Mouse (Mus musculus) thymus, adult 2 months (tissue): ENCODE results near the gene Hnrnpa1. TPM values are rescaled to one million over a fixed set of nuclear protein-coding genes. Genes with fewer than 3 reads are reported as not detected.
A peak's percentile ranks its signal among the peaks of the same experiment; 100 is the strongest.

Source experiments
- DNase-seq: peaks from one replicate; pipeline ENCODE4 v3.0.0; 2021
- H3K27ac ChIP-seq: fragments of 200-500 bp; 2 replicates; pipeline ENCODE4 v1.5.1; 2012; ENCODE audit warnings: low read length, control low read depth; ENCODE audit not compliant: control insufficient read depth, insufficient read depth
- H3K27me3 ChIP-seq: fragments of 200-500 bp; 2 replicates; pipeline ENCODE4 v1.6.1; 2012; ENCODE audit warnings: mild to moderate bottlenecking, low read length, moderate library complexity, mixed read lengths; ENCODE audit not compliant: control insufficient read depth, insufficient read depth
- H3K36me3 ChIP-seq: fragments of 200-500 bp; 2 replicates; pipeline ENCODE4 v1.6.1; 2012; ENCODE audit warnings: mild to moderate bottlenecking, low read length, moderate library complexity; ENCODE audit not compliant: control insufficient read depth, insufficient read depth
- H3K4me1 ChIP-seq: fragments of 200-500 bp; replicated peaks from 2 replicates; pipeline ENCODE4 v1.6.1; 2012; ENCODE audit warnings: low read length; ENCODE audit not compliant: control insufficient read depth, insufficient read depth
- H3K4me3 ChIP-seq: fragments of 200-500 bp; 2 replicates; pipeline ENCODE4 v1.5.1; 2012; ENCODE audit warnings: mild to moderate bottlenecking, low read length, control low read depth, moderate library complexity; ENCODE audit not compliant: control insufficient read depth, insufficient read depth
- CTCF ChIP-seq: fragments of 200-500 bp; IDR thresholded peaks from 2 replicates; pipeline ENCODE4 v1.5.1; 2012; ENCODE audit warnings: mild to moderate bottlenecking, control low read depth, low read length, moderate library complexity, borderline replicate concordance; ENCODE audit not compliant: control insufficient read depth, poor library complexity, insufficient read depth; ENCODE audit errors: extremely low read depth
- POLR2A ChIP-seq: fragments of 200-500 bp; IDR thresholded peaks from 2 replicates; pipeline ENCODE4 v1.6.1; 2012; ENCODE audit warnings: mild to moderate bottlenecking, low read length, control low read depth, moderate library complexity; ENCODE audit not compliant: control insufficient read depth, poor library complexity, insufficient read depth; ENCODE audit errors: extremely low read depth
- WGBS: fragments of 180-500 bp; shearing (Covaris S2); methylation state at CpG from one replicate; pipeline ENCODE4 v1.1.7; 2018; 5-methylcytosine and 5-hydroxymethylcytosine counted together
- polyA plus RNA-seq: library from polyadenylated mRNA; depleted of rRNA; stranded (reverse); fragments of >200 nt; gene quantifications from 2 replicates; pipeline ENCODE4 v1.2.3, GENCODE M21; 2012

Gene Hnrnpa1
- polyA plus RNA-seq, 1 experiment = 155 TPM

DNA sequence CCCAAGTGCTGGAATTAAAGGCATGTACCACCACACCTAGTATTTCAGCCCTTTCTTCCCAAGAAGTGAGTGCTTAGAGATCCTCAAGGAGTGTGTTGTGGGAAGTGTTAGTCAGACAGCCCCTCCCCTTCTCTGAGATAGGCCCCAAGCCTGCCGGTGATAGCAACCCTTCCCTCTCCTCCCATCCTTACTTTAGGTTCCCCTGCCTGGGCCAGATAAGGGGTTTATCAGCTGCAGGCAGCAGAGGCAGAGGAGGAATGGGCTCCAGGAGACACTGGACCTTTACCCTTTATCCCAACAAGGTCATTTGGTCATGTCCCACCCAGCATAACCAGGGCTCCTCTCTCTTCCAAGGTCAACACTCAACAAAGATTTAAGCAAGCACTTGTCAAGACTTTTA is 11.4 kb downstream of the Hnrnpa1 start:
- TF ChIP-seq CTCF = no peak
- no peak for TF ChIP-seq POLR2A
- Histone ChIP-seq H3K27ac (no peak overlapping the region), H3K4me1 (peaks cover 11% of the 10 kb centered on the region), H3K27me3 (no peaks in the 10 kb centered on the region), H3K36me3 (peaks cover 25% of the 10 kb centered on the region), H3K4me3 (no peak overlapping the region)
- no peak for DNase-seq
- 48% methylated on average over 1 of the region's 1 CpGs for WGBS

DNA sequence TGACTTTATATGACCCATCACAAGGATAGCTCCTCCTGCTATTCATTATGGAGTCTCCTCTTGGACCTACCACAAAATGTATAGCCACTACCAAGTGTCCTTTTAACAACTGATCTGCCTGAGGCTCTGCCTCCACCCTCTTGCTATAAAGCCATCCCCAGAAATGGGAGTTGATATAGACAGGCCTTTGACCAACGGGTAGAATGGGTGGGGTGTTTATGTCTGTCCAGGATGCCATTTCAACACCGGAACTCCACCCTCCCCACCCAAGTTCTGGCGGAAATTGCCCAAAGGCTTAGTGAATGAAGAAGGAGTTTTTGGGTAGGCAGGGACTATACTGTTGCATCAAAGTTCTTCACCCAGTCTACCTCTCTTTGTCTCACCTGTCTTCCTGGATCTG is 12.4 kb downstream of the Hnrnpa1 start:
- TF ChIP-seq CTCF (no peak), POLR2A (no peak)
- peaks cover 15% of the 10 kb centered on the region for H3K36me3 ChIP-seq
- H3K4me1 ChIP-seq = peaks cover 11% of the 10 kb centered on the region
- 31% methylated on average over 3 of the region's 3 CpGs for WGBS
- DNase-seq = no peak
- H3K27me3 ChIP-seq = no peaks in the 10 kb centered on the region
- H3K27ac ChIP-seq = no peak overlapping the region
- H3K4me3 ChIP-seq = no peak overlapping the region

DNA sequence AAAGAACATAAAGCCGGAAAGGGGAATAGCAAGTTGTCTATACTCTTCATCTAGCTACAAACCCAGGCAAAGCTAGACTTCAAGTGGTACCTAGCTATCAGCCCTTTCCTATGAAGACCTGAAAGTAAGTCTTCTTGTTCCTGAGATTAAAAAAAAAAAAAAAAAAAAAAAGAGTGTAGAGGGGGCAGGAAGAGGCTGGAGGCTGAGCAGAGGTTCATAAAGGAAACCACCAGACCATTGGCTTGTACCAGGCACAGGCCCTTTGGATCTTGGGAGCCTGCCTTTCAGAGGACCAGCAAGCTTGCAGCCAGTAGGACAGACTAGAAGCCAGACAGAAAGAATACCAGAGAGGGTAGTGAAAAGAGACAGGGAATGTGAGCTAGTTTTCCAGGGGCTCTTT is 13.1 kb downstream of the Hnrnpa1 start:
- WGBS = 32% methylated on average over 1 of the region's 1 CpGs
- TF ChIP-seq CTCF = no peak
- TF ChIP-seq POLR2A = no peak
- Histone ChIP-seq H3K27me3 (no peaks in the 10 kb centered on the region), H3K36me3 (peaks cover 8% of the 10 kb centered on the region), H3K27ac (no peak overlapping the region), H3K4me1 (peaks cover 17% of the 10 kb centered on the region), H3K4me3 (no peak overlapping the region)
- DNase-seq = no peak

DNA sequence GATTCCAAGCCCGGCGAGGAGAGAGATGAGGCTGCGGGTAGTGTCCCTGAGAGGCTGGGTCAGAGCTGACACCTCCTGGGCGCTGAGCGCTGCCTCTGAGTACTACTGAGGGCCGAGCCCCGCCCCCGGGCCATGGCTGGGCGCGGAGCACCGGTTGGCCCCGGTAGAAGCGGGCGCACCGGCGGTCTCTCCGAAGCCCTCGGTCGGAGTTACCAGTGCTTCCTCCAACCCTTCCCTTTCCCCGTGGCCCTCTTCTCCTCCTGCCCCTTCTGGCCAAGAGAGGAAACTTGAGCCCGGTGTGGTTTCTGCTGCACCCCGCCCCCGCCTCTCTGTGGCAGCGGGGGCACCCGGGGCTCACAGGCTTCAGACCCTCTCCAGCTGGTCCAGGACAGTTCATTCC is 14.9 kb downstream of the Hnrnpa1 start:
- no peaks in the 10 kb centered on the region for H3K27me3 ChIP-seq
- 2% methylated on average over 25 of the region's 25 CpGs for WGBS
- H3K27ac ChIP-seq = no peak overlapping the region
- peak; percentile 41 for DNase-seq
- H3K4me3 ChIP-seq = peak overlapping the region; percentile 44
- H3K4me1 ChIP-seq = peaks cover 22% of the 10 kb centered on the region
- peak; percentile 54; the same call in 1 of the 2 replicates for TF ChIP-seq CTCF
- no peak for TF ChIP-seq POLR2A
- no peaks in the 10 kb centered on the region for H3K36me3 ChIP-seq

DNA sequence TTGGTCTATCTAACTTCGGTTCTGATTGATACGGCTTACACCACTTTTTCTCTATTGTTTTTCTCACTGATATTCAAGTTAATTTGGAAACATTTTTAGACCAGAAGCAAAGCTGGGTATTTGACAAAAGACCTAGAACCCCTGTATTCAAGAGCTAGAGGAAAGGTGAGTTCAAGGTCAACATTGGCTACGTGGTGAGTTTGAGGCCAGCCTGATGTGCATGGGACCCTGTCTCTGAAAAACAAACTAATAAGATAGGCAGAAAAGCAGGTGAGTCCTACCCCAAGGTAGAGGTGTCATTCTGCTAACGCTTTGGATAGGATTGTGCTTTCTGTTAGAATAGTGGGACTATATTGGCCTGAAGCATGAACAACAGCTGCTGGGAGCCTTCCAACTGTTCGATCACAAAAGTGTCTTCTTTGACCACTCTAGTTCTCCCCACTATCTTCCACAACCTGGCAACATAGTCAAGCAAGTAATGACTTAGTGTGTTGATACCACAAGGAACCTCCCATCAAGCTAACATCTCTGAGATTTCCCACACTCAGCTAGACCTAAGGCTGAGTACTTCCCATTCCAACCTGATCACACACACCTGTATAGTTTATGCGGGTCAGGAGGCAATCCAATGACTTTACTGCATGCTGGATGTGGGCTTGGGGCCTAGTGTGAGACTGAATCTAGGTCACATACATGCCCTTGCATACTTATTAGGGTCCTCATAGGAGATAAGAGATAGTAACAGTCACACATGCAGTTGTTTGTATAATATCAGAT is 16.2 kb downstream of the Hnrnpa1 start:
- DNase-seq = no peak
- Histone ChIP-seq H3K4me3 (no peak overlapping the region), H3K27me3 (no peaks in the 10 kb centered on the region), H3K4me1 (peaks cover 22% of the 10 kb centered on the region), H3K36me3 (no peaks in the 10 kb centered on the region), H3K27ac (no peak overlapping the region)
- WGBS = 83% methylated on average over 6 of the region's 6 CpGs
- TF ChIP-seq POLR2A (no peak), CTCF (no peak)

DNA sequence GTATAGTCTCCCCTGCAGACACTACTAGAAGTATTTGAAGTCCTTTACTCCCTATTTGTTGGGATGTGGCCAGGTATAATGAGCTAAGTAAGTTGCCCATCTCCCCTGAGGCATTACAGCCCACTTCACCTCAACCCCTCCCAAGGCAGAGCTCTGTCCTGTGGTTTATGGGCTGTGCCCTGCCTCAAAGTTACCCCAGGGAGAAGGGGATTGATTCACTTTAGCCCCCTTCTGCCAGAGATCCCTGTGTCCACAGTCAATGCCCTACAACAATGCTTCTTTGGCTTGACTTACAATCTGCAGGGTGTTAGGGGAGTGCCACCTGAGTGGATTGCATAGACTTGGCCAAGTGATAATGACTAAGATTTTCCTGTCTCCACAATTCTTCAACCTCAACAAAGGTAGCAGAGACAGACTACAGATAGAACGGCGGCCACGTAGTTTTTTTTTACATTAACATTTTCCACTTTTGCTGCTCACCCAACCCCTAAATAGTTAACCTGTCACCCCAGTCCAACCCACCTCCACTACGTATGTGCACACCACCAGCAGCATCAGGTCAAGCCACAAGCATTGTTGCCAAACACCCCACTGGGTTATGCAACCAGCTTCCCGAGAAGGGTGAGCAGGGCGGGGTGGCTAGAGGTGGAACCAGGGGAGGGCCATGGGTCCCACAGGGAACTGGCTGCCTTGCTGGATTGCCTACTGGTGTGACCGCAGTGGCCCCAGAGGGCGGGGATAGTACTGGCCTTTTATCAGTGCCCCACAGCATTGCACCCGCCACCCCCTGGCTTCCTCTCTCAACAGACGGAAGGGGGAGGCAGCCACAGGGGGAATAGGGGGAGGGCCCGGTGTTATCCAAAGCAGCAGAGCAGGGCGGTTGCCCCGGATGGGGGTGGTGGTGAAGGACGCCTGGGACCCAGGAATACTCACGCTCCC is 17.8 kb downstream of the Hnrnpa1 start, which contains the start of gene Nfe2:
Nfe2 (minus strand) TSS at position 614 of the 939 bp plus-strand sequence.
- Histone ChIP-seq H3K4me3 (peak within 1 kb of the TSS; percentile 17), H3K27me3 (no peaks in the 10 kb centered on the region), H3K4me1 (peaks cover 22% of the 10 kb centered on the region), H3K27ac (no peak within 1 kb of the TSS), H3K36me3 (no peaks in the 10 kb centered on the region)
- DNase-seq = peak; percentile 75
- 3% methylated on average over 15 of the region's 15 CpGs for WGBS
- TF ChIP-seq CTCF = no peak
- TF ChIP-seq POLR2A = no peak
